Mouse (Mus musculus) gastrocnemius, adult 18-20 months (tissue): ENCODE data around the gene Mindy3. TPM values are rescaled to one million over a fixed set of nuclear protein-coding genes. Genes with fewer than 3 reads are reported as not detected.
A peak's percentile ranks its signal among the peaks of the same experiment; 100 is the strongest.

Experiments
- DNase-seq: peaks from one replicate; pipeline ENCODE4 v3.0.0; 2021; ENCODE audit warnings: low spot score
- total RNA-seq, 2 experiments: library from RNA; stranded (reverse); gene quantifications; 2 replicates each; pipeline ENCODE4 v1.2.3; 2021

Gene Mindy3
- total RNA-seq, 2 experiments from 2014 or later: 9.0 to 10.9 TPM

DNA sequence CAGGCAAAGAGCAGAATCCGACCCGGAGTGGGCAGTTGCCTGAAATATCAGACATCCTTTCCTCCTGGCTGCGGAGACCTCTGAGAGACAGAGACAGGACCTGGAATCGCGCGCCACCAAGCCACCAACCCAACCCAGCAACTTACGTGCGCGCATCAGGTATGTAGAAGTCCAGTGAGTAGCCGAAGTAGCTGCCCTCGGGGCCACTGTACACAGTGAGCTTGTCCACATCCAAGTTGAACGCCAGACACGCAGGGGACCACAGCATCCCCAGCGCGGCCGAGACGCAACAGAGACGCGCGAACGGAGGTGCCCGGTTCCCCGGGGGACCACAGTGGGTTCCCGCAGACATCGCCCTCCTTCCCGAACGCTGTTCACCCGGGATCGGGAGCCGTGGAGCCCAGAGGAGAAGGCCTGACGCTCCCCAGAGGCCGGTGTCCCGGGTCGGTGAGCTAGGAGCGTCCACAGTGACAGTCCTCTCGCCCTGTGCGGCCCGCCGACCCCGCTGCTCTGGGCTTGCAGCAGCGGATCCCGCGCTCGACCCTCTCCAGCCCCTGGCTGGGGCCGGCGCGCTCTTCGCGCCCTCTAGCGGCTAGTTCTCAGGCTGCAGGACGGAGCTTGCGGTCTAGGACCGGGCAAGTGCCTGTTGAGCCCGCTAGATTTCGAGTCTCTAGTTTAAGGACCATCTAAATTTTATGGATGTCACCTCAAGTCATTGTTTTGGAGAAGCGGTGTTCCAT is 117.7 kb downstream of the Mindy3 start, which contains the start of gene Itga8:
TSS of gene Itga8 (minus strand) at position 492 of the 740 bp plus-strand sequence.
- peak; percentile 69 for DNase-seq

DNA sequence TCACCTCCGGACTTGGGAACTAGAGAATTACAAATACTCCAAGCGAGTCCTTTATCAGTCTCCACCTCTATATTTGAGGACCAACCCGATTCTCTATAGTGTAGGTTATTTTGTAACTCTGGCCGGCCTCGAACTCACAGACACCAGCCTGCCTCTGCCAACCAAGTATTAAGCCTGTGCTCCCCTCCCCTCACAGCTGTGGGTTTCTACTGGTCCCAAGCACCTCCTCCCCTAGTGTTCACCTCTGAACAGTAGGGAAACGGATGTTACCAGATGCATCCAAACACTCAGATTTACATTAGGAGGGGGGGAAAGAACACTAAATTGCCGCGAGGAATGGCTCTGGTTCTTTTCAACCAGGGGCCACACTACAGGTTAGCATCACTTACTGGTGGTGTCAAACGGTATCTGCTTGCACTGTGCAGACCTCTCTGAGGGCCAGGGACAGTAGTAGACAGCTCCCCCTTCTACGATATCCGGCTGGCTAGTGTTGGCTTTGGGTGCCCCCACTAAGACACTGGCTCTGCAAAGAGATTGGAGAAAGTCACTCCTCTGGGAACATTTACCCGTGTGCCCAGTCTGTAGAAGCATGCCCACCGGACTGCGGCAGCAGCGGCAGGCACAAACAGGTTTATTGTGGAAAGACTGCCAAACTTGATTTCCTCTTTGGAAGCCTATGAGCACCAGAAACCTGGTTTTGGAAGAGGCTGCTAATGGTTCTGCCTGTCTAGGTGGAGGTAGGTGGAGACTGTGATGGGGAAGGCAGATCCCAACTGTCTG is 118.6 kb downstream of the Mindy3 start:
- no peak for DNase-seq

DNA sequence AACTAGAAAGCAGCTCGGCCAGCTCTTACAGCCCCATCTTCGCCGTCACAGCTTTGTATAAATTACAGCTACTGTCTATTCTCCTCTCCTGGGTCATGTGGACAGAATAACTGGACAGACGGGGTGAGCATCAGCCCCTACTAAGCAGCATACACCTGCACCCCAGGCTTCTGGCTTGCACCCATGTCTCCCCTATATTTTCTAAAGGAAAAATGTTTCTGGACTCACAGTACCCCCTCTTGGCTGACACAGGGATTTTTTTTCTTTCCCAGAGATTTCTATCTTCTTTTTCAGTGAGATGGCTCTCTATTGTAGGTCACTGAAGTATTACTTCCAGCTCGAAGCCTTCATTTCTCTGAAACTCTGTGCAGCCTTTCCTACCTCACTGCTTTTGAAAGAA is 122.0 kb downstream of the Mindy3 start:
- DNase-seq: no peak

Other genes starting within 250 kb of the Mindy3 start
- 1 to 10 TPM; 1.2 to 1.8 TPM for gene Itga8, start 117.5 kb downstream of the Mindy3 start, total RNA-seq